Mouse (Mus musculus): ENCODE data around the gene AC134908.4.

GRCm38 (mm10) chr17:25830200-25830753, 34.8 kb upstream of the AC134908.4 start:
- TF ChIP-seq POLR2A (IDR thresholded peaks at IDR 0.05; ENCODE audit: extremely low read depth, insufficient read depth, low read length) = no peak
- no peak for TF ChIP-seq CTCF (IDR thresholded peaks at IDR 0.05; ENCODE audit: low read depth, low read length)

All from liver, adult 2 months (tissue).